Mouse (Mus musculus): Measurements from ENCODE around the gene Dennd5a.

The Dennd5a gene

DNA sequence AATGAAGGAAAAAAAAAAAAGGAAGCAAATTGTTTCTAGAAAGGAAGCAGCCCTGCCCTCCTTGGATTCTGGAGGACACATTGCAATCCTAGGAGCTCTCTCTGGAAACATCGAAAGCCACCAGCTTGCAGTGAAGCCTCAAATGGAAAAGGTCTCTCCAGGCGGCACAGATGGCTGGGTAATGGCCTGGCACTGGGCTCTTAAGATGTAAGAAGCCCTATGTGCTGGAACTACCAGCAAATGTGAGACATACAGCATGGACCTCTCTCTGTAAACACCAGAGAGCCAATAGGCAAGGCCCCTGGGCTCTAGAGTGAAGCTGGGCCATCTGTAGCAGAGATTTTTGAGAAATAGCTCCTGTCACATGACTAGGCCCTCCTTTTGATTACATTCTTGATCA lies 70.0 kb downstream of the Dennd5a start:
- intact Hi-C loops (cut with DNase I), result loop anchor here (5.0 kb wide), 1 partner anchor 183 kb away; no protein-coding TSS in a partner anchor

DNA sequence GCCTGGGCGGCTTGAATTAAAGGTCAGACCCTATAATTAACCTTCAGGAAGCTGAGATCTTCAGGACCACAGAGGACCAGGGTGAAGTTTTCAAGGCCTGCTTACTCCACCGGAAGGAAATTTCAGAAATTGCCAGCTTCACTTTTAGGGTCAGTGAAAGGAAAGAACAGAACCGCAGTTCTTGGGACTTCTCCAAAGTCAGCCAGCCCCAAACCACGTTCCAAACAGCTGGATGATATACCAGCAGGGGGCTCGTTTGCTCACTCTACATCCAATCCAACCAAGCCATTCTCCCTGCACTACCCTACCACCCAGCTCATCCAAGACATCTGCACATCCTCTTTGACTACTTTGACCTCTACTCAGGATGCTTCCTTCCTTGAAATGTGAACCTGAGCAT lies 71.0 kb downstream of the Dennd5a start:
- intact Hi-C loops (cut with DNase I), result no loop called here

DNA sequence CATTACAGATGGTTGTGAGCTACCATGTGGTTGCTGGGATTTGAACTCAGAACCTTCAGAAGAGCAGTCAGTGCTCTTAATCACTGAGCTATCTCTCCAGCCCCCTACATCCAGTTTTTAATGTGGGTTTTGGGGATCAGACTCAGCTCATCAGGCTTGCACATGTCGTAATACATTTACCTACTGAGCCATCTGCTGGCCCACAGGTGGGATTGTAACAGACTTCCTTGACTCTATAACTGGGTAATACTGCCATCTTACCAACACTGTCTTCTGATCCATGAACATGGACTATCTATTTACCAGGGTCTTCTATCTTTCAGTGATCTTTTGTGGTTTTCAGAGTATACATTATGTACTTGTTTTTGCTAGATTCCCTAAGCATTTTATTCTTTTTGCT lies 74.0 kb downstream of the Dennd5a start:
- intact Hi-C loops (cut with DNase I), result no loop called here

DNA sequence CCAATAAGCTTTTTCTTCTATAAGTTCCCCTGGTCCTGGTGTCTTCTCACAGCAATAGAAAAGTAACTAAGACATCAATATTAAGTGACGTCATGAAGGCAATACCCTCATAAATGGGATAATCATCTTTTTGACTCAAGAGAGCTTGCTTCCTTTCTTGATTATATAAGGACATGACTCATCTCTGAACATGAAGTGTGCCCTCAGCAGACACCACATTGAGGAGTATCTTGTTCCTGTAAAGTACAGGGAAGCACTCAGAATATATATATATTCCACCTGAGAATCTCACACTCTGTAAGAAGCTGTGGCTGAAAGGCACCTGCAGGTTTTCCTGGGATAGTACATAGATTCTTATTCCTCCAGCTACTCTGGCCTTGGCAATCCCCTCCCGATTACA lies 77.7 kb downstream of the Dennd5a start:
- intact Hi-C loops (cut with DNase I), result no loop called here

DNA sequence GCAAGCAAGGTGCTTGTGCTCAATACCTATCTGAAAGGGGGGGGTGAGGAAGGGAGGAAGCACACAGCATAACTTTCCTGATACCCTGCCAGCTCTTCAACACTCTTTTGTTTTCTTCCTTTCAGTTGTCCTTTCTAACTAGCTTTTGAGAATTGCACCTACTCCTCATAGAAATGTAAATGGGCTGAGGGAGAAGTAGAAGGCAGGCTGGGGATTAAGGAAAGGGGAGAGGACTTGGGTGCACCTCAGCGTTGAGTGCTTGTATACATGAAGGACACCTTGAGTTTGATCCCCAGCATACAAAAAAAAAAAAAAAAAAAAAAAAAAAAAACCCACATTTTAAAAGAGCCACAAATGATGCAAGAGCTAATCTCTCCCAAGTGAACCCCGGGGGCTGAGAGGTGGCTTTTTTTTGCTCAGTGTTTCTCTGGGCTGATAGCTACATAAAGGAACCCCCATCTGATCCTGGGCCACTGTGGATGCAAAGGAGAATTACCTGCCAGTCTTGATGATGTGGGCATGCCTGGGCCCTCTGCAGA lies 78.6 kb downstream of the Dennd5a start:
- intact Hi-C loops (cut with DNase I), result no loop called here

DNA sequence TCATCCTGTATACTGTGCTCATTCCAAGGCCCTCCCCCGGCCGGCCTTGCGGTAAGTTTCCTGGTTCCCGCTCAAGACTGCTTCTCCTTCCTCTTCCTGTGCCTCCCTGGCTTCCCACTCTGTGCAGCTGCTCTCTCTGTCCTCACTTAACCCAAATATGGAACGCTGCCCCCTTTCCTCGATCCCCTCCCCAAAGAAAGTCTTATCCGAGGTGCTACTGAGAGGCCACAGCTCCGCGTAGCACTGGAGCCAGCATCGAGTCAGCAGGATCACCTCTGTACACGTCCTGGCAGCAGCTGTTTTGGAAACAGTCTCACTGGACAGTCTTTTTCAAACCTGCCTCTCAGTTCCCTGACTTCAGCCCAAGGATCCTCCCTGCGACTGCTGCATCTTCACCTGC lies 81.1 kb downstream of the Dennd5a start:
- intact Hi-C loops (cut with DNase I), result no loop called here

DNA sequence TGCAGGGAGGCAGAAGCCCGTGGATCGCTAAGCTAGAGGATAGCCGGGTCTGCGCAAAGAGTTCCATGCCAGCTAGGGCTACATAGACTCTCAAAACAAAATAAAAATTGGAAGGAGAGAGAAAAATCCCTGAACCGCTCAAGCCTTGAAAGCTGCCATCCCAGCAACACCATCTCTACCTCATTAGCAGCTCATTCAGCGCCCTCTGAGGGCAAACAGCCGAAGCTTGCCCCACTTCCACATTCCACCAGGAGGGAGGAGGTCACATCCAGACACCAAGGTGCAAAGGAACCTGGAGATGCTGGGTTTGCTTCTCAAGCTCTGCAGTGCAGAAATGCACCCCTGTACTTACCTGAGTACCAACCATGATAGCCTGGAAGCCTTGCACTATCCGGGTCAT lies 84.2 kb downstream of the Dennd5a start:
- intact Hi-C loops (cut with DNase I), result no loop called here

DNA sequence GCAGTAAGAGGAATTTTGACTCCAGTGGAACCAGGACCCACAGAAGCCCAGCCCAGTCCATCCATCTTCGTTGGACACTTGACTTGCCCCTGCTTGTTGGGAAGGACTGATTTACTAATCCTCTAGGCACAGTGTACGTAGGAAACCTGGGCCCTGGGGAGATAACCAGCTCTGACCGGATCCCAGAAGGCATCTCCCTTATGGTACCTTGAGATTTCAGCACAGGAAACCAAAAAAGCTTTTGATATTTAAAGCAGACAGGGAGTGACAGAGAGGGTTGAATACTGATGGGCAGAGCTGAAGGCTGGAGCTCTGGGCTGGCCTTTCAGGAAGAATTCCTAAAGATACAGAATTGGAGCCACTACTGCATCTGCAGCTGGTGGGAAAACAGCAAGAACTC lies 84.7 kb downstream of the Dennd5a start:
- intact Hi-C loops (cut with DNase I), result no loop called here

DNA sequence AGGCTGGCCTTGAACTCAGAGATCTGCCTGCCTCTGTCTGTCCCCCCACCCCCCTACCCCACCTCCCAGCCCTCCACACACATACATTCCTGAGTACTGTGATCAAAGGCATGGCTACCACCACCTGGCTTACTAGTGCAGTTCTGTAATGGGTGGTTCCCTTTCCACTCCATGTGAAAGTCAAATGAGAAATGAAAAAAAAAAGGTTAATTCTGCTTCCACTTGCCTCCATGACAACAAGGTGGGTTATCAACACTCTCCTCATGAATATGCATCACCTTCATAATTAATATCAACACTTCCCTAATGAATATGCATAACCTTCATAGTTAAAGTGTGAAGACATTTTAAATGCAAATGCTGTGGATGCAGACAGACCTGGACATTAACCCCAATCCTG lies 85.2 kb downstream of the Dennd5a start:
- intact Hi-C loops (cut with DNase I), result no loop called here

DNA sequence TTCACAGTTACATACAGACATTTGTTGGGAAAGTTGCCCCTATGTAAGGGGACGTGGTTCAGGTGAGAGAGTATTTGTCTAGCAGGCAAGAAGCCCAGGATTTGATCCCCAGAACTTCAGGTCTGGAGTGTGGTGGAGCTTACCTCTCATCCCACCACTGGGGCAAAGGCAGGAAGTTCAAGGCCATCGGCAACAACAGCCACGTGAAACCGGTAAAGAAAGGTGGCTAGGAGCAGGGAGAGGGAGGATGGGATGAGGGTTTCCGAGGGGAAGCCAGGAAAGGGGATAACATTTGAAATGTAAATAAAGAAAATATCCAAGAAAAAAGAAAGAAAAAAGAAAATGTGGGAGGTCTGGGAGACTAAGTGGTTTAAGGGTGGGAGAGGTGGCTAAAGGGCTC lies 87.1 kb downstream of the Dennd5a start:
- intact Hi-C loops (cut with DNase I), result no loop called here

DNA sequence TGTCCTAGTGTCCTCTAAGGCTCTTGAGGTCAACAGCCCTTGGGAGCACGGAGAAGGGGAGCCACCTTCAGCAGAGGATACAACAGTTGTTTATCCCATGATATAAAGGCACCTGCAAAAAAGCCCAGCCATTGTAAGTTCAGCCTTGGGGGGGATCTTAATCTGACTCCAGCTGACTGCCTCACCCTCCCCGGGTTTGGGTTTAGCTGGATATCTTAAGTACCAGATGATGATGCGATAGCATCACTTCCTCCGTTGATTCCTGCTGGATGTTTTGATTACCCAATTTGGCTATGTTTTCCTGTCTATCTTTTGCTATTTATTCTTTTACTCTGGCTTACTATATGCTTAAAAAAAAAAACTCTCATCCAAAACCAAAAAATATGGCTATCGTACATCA lies 89.0 kb downstream of the Dennd5a start:
- intact Hi-C loops (cut with DNase I), result no loop called here

DNA sequence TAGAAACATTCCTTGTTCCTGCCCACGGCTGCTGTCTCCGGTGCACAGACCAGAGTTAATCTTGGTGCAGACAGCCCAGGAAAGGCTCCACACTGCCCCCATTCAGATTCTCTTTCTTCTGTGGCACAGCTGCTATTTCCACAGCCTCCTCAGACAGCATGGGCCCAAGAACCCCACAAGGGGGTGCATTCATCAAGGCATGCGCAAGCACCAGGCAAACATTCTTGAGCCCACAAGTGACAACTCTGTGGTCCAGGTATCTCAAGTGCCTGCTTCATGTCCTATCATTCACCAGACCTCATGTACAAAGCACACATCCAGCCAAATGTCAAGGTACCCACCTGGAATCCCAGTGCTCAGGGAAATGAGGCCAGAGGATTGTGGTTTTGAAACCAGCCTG lies 91.8 kb downstream of the Dennd5a start:
- intact Hi-C loops (cut with DNase I), result no loop called here

DNA sequence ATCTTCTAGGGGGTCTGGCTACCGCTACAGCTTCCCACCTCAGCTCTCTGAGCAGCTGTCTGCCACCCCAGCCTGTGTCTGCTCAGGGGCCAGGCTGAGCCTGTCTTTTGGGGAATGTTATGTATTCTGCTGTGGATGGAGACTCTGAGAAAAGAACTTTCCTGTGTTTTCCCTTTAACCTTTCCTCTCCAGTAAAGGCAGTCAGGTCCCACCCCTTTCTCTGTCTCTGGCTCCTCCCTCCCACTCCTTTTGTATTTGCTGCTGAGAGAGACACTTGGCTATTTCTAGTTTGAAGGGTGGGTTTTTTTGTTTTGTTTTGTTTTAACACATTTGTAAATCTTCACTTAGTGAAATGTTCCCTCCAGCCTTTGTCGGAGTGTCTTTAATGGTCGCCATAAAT lies 93.6 kb downstream of the Dennd5a start:
- intact Hi-C loops (cut with DNase I), result no loop called here

DNA sequence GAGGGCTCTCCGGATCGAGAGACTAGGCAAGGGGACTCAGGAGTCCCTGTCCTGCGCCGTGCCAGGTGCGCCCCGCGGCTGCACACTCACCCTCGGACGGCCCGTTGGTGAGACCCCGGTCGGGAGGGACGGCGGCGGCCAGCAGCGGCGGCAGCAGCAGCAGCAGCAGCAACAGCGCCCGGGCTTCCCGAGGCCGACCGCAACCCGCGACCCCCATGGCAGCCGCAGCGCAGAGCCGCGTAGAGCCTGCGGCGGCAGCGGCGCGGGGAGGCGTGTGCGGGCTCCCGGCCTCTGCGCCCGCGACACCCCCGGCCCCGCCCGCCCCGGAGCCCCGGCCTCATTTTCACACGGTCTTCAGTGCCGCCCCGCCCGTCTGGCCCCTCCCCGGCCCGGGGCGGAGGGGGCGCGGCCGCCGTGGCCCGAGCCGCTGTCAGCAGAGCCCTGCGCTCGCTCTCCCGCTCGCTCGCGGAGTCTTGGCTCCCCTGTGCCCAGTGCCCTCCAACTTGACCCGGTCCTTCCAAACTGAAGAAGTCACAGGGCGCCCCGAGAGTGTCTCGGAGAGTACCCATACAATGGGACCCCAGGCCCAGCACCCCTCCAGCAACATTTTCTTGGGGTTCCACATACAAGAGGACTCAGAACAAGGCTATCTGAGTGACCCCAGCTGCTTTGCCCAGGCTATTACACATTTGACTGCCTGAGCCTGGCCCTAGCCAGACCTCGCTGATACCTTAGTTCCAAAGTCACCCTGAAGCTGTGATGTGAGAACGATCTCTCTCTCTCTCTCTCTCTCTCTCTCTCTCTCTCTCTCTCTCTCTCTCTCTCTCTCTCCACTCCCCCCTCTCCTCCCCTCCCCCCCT lies 94.7 kb downstream of the Dennd5a start, which contains the start of gene Scube2:
Scube2 (minus strand) TSS at position 310 of the 860 bp plus-strand sequence.
- intact Hi-C loops (cut with DNase I), result no loop called here

DNA sequence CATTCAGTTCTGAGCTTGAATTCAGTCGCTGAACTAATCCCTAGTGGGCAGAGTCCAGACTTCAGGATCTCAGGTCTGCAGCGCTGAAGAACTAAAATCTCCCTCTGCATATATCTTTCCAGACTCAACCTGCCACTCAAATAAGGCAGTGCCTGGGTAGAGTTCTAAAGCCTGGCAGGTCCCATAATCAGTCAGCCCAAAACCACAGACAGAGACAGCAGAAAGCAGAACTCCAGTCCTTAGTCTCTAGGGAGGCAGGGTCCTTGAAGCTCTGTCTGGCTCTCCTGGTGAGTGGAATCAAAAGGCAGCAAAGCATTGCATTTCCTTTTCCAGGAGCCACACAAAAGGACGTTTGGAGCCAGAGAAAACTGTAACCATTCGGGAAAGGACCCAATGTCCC lies 96.7 kb downstream of the Dennd5a start:
- intact Hi-C loops (cut with DNase I), result no loop called here

DNA sequence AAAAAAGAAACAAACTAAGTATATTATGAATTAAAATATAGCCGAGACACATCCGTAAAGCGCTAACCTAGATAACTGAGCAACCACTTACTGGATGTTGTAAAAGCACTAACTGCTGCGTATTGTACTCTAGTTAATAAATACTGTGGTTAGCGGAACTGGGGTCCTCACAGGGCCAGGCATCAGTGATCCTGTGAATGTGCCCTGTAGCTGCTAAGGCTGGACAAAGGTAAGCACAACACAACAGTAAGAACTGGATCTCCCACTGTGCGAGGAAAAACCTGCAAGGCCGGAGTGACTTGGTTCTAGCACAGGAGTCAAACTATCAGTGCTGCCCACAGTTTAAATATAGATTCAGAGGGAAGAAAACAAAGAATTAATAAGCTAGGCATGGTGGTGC lies 100.1 kb downstream of the Dennd5a start:
- intact Hi-C loops (cut with DNase I), result no loop called here

DNA sequence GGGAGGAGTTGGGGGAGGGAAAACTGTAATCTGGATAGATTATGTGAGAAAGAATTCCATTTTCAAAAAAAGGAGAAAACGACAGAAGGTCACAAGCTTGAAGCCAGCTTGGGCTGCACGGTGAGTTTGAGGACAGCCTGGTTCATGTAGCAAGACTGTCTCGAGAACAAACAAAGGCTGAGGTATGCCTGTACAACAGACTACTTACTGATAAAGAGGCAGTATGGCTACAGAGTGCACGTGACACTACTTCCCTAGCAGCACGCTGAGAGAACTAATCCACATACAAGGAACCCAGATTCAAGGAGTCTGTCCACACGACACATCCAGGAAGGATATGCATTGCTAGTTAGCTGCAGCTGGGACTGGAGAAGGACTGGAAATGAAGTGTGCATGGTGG lies 100.9 kb downstream of the Dennd5a start:
- intact Hi-C loops (cut with DNase I), result no loop called here

DNA sequence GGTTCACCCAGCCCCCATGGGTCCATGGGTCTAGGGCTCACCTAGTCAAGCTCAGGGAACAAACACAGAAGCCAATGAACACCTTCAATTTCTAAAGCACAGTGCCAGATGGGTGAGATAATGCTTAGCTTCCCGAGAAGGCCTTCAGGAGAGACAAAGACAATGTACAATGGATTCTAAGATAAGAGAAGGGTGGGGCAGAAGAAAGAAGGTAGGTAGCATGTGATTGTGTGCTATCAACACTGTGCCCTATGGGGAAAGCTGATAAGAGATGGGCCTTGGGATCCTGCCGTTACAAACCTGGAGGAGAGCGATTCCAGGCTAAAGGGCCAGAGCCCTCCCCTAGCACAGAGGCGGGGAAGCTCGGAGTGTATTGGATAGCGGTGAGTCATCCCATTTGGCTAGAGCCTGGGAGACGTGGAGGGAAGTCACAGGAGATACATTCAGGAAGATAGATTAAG lies 107.5 kb downstream of the Dennd5a start:
- intact Hi-C loops (cut with DNase I), result no loop called here

DNA sequence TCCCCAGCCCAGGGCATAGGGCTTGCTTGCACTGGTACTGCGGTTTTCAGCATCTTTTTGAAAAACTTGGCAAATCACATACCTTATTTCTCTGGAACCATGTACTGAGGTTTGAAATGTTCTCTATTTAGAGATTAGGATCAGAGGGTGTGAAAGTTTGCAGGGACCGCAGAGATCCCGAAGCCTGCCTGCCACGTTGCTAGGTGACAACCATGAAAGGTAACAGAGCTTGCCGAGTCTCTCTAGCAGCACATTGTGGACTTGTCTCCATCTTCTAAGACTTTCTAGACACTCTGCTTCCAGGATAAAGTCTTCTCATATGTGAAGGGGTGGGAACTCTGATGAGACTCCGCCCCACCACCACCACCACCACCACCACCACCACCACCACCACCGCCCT lies 108.3 kb downstream of the Dennd5a start:
- intact Hi-C loops (cut with DNase I), result no loop called here

DNA sequence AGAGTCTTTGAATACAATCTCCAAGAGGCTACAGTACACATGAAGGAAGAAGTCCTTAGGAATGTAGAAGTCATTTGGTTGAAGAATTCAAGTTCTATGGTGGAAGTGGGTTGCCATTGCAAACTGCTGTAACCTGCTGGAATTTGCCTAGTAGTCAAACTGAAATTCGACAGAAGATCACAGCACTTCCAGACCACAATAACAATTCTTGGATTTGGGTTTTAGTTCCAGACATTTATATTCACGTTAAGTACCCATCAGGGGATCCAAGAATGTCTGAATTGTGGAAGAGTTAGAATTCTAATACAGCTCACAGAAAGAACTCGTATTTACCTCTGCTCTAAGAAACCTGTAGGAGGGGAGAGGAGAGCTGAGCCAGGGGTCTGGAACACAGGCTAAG lies 109.7 kb downstream of the Dennd5a start:
- intact Hi-C loops (cut with DNase I), result no loop called here

DNA sequence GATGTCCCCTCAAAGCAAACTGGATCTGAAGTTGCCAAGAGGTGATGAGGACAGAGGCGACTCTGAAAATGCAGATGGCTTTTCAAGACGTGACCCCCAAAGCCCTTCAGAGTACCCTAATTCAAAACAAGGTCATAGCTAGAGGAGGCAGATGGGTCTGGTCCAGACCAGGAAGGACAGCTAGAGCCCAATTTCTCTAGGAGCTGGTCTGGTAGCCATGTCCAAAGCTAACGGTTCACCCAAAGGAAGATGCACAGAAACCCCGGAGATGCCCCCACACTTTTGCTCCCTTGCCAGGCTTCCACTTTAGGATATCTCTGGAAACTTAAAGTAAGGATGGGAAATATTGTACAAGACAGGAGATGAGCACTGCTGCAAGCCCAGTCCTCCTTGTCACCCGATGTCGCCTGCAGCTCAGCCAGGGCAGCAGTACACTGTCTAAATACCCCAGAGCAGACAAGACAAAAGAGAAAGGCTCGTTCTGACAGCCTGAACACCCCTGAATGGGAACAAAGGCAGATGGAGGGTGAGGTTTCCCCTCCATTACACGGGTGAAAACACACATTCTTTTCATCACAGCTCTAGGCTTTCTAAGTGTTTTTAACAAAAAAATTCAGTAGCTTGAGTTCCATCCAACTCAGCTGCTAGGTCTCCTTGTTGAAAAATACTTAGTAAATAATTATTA lies 110.4 kb downstream of the Dennd5a start:
- intact Hi-C loops (cut with DNase I), result no loop called here

Measured in adrenal gland (tissue).